Mouse (Mus musculus): ENCODE measurements at regions not wholly inside any gene's neighbourhood (a gene's known extent, or its start where the extent isn't known, plus 50 kb on each side); places are given as distances from the start of the nearest gene placed in this dataset.

GRCm38 (mm10) chr15:14696481-14696880 is 1523.0 kb upstream of the Cdh6 start:
- H3K4me1 ChIP-seq (ENCODE audit: control insufficient read depth, insufficient read depth, low read length), result no peaks in the 10 kb centered on the region
- DNase-seq (ENCODE audit: extremely low read depth, low read depth, low spot score), result no peak
- no peaks in the 10 kb centered on the region for H3K79me2 ChIP-seq (ENCODE audit: control insufficient read depth, insufficient read depth, low read length)
- no peak for TF ChIP-seq POLR2A (IDR thresholded peaks at IDR 0.05; ENCODE audit: extremely low read depth, insufficient read depth, low read length)
- no peak for TF ChIP-seq CTCF (IDR thresholded peaks at IDR 0.05; ENCODE audit: low read depth, low read length)
- no peaks in the 10 kb centered on the region for H3K36me3 ChIP-seq (ENCODE audit: control insufficient read depth, insufficient read depth, low read length)
- no peak overlapping the region for H3K9ac ChIP-seq (ENCODE audit: low read depth, low read length)
- 85% methylated on average over 10 of the region's 10 CpGs for WGBS
- no peaks in the 10 kb centered on the region for H3K27me3 ChIP-seq (ENCODE audit: control insufficient read depth, insufficient read depth, low read length)
- H3K27ac ChIP-seq (replicated peaks; ENCODE audit: insufficient read depth, low read depth, low read length), result no peak overlapping the region
- no peak overlapping the region for H3K4me3 ChIP-seq (ENCODE audit: insufficient read depth, low read depth, low read length)

GRCm38 (mm10) chr15:14689141-14689540 is 1515.7 kb upstream of the Cdh6 start:
- no peak overlapping the region for H3K27ac ChIP-seq (replicated peaks; ENCODE audit: insufficient read depth, low read depth, low read length)

GRCm38 (mm10) chr15:14642291-14642690 is 1468.8 kb upstream of the Cdh6 start:
- no peaks in the 10 kb centered on the region for H3K27me3 ChIP-seq (ENCODE audit: control insufficient read depth, insufficient read depth, low read length)
- H3K27ac ChIP-seq (replicated peaks; ENCODE audit: insufficient read depth, low read depth, low read length), result no peak overlapping the region
- H3K4me3 ChIP-seq (ENCODE audit: insufficient read depth, low read depth, low read length), result no peak overlapping the region
- no peaks in the 10 kb centered on the region for H3K79me2 ChIP-seq (ENCODE audit: control insufficient read depth, insufficient read depth, low read length)
- DNase-seq (ENCODE audit: extremely low read depth, low read depth, low spot score), result no peak
- H3K9ac ChIP-seq (ENCODE audit: low read depth, low read length), result no peak overlapping the region
- H3K4me1 ChIP-seq (ENCODE audit: control insufficient read depth, insufficient read depth, low read length), result no peaks in the 10 kb centered on the region
- no peaks in the 10 kb centered on the region for H3K36me3 ChIP-seq (ENCODE audit: control insufficient read depth, insufficient read depth, low read length)
- 88% methylated on average over 2 of the region's 2 CpGs for WGBS
- no peak for TF ChIP-seq CTCF (IDR thresholded peaks at IDR 0.05; ENCODE audit: low read depth, low read length)

More at GRCm38 (mm10) chr15:14689141-14689540, 1515.7 kb upstream of the Cdh6 start:
- H3K4me3 ChIP-seq (ENCODE audit: insufficient read depth, low read depth, low read length), result no peak overlapping the region
- no peak overlapping the region for H3K9ac ChIP-seq (ENCODE audit: low read depth, low read length)
- TF ChIP-seq CTCF (IDR thresholded peaks at IDR 0.05; ENCODE audit: low read depth, low read length) (no peak), POLR2A (IDR thresholded peaks at IDR 0.05; ENCODE audit: extremely low read depth, insufficient read depth, low read length) (no peak)
- no peaks in the 10 kb centered on the region for H3K27me3 ChIP-seq (ENCODE audit: control insufficient read depth, insufficient read depth, low read length)
- 76% methylated on average over 2 of the region's 2 CpGs for WGBS
- H3K4me1 ChIP-seq (ENCODE audit: control insufficient read depth, insufficient read depth, low read length), result no peaks in the 10 kb centered on the region
- no peaks in the 10 kb centered on the region for H3K79me2 ChIP-seq (ENCODE audit: control insufficient read depth, insufficient read depth, low read length)
- no peaks in the 10 kb centered on the region for H3K36me3 ChIP-seq (ENCODE audit: control insufficient read depth, insufficient read depth, low read length)
- peak; percentile 18 for DNase-seq (ENCODE audit: extremely low read depth, low read depth, low spot score)

GRCm38 (mm10) chr15:14628523-14628922 is 1455.0 kb upstream of the Cdh6 start:
- Histone ChIP-seq H3K4me1 (ENCODE audit: control insufficient read depth, insufficient read depth, low read length) (no peaks in the 10 kb centered on the region), H3K79me2 (ENCODE audit: control insufficient read depth, insufficient read depth, low read length) (no peaks in the 10 kb centered on the region), H3K27ac (replicated peaks; ENCODE audit: insufficient read depth, low read depth, low read length) (no peak overlapping the region), H3K4me3 (ENCODE audit: insufficient read depth, low read depth, low read length) (no peak overlapping the region), H3K27me3 (ENCODE audit: control insufficient read depth, insufficient read depth, low read length) (no peaks in the 10 kb centered on the region), H3K36me3 (ENCODE audit: control insufficient read depth, insufficient read depth, low read length) (no peaks in the 10 kb centered on the region), H3K9ac (ENCODE audit: low read depth, low read length) (no peak overlapping the region)
- peak; percentile 40 for DNase-seq (ENCODE audit: extremely low read depth, low read depth, low spot score)
- 43% methylated on average over 1 of the region's 1 CpGs for WGBS
- TF ChIP-seq CTCF (IDR thresholded peaks at IDR 0.05; ENCODE audit: low read depth, low read length), result peak; percentile 44
- no peak for TF ChIP-seq POLR2A (IDR thresholded peaks at IDR 0.05; ENCODE audit: extremely low read depth, insufficient read depth, low read length)

GRCm38 (mm10) chr15:14606691-14607090 is 1433.2 kb upstream of the Cdh6 start:
- Histone ChIP-seq H3K27ac (replicated peaks; ENCODE audit: insufficient read depth, low read depth, low read length) (no peak overlapping the region), H3K9ac (ENCODE audit: low read depth, low read length) (no peak overlapping the region), H3K79me2 (ENCODE audit: control insufficient read depth, insufficient read depth, low read length) (no peaks in the 10 kb centered on the region), H3K4me1 (ENCODE audit: control insufficient read depth, insufficient read depth, low read length) (no peaks in the 10 kb centered on the region), H3K4me3 (ENCODE audit: insufficient read depth, low read depth, low read length) (no peak overlapping the region), H3K27me3 (ENCODE audit: control insufficient read depth, insufficient read depth, low read length) (no peaks in the 10 kb centered on the region), H3K36me3 (ENCODE audit: control insufficient read depth, insufficient read depth, low read length) (no peaks in the 10 kb centered on the region)
- DNase-seq (ENCODE audit: extremely low read depth, low read depth, low spot score), result no peak
- TF ChIP-seq CTCF (IDR thresholded peaks at IDR 0.05; ENCODE audit: low read depth, low read length) (no peak), POLR2A (IDR thresholded peaks at IDR 0.05; ENCODE audit: extremely low read depth, insufficient read depth, low read length) (no peak)
- WGBS, result 70% methylated on average over 1 of the region's 1 CpGs

Measured in liver, adult 2 months (tissue).